ENCODE assay signal across 18 mouse cellular contexts in the genomic region with DNA sequence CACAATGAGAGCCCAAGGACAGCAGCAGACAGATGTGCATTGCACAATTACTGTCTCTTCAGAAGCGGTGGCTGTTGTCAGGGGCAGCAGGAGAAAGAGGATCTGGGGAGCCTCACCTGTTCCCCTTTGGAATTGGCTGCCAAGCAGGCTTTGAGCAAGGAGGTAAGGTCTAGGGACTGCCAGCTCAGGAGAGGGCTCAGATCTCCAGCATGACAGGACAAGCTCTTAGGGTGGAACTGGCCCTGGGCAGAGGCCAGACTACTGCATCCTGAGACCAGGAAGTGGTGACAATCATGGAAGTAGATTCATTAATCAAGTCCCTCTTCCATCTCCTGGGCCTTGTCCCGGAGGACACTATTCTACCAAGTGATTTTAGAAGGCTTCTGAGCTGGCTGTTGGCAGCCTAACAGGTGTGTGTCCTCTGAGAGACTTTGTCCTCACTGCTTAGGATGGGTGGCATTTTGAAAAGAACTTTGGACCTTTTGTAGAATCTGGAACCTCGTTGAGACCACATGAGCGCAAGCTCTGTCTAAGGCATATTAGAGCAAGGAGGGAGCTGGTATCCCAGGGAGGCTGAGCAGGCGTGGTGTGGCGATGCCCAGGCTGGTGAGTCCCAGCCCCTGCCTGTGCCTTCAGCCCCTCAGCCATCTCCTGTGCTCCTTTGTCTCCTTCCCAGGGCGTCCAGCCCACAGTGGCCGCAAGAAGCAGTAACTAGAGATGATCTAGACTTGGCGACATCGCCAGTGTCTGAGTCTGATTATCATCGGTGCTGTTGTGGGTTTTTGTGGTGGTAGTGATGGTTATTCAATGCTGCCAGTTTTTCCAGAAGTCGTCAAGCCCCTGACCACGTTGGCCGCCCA. TPM values are rescaled to one million over a fixed set of nuclear protein-coding genes. Genes with fewer than 3 reads are reported as not detected.
A peak's percentile ranks its signal among the peaks of the same experiment; 100 is the strongest.
DNase-seq lines count a peak whose midpoint lies in the region; ATAC-seq and TF ChIP-seq lines count a peak whose summit lies in the region.
"Had no signal": no experiment of that assay in that cellular context is flagged by ENCODE, and none has a peak within 500 bp of the region (broad histone marks: within the 10 kb centered on the region; RNA-seq: fewer than 3 reads in every experiment).

No protein-coding gene starts in this region.

- H3ac ChIP-seq in C2C12 (ENCODE audit: control insufficient read depth, insufficient read length, low read depth): no peak overlapping the region

- no peak overlapping the region for H3K4me2 ChIP-seq in embryonic facial prominence, embryonic 12.5 days (replicated peaks)
- no peak overlapping the region for H3K4me2 ChIP-seq in kidney, embryonic 15.5 days
- H3K4me2 ChIP-seq in lung, embryonic 14.5 days: no peak overlapping the region
- H3K4me2 ChIP-seq: hindbrain, embryonic 15.5 days; midbrain, embryonic 15.5 days had no signal

- DNase-seq in embryonic facial prominence, embryonic 10.5 days (ENCODE audit: low spot score): no peak
- DNase-seq in kidney, adult 11 months: peak; percentile 45
- DNase-seq in lung, embryonic 14.5 days: no peak
- no peak for DNase-seq in lung, postnatal 4 days
- DNase-seq in thymus, postnatal 4 days: no peak
- DNase-seq: adrenal gland, postnatal 14 days; B cell, adult 2 months; cerebellum, adult 2 months; liver, postnatal 0 days; spleen, adult 18-20 months; thymus, adult 18-20 months had no signal

- no peak overlapping the region for H3K4me3 ChIP-seq in embryonic facial prominence, embryonic 12.5 days
- H3K4me3 ChIP-seq in embryonic facial prominence, embryonic 10.5 days: no peak overlapping the region
- H3K4me3 ChIP-seq in kidney, embryonic 15.5 days (replicated peaks): no peak overlapping the region
- H3K4me3 ChIP-seq in lung, embryonic 14.5 days (ENCODE audit: low read depth, low read length): no peak overlapping the region
- no peak overlapping the region for H3K4me3 ChIP-seq in C2C12 (ENCODE audit: insufficient read depth, poor library complexity, severe bottlenecking)
- H3K4me3 ChIP-seq: hindbrain, embryonic 15.5 days; megakaryocyte, embryonic 14.5 days; midbrain, embryonic 15.5 days had no signal

- no peaks in the 10 kb centered on the region for H3K9me3 ChIP-seq in embryonic facial prominence, embryonic 12.5 days
- no peaks in the 10 kb centered on the region for H3K9me3 ChIP-seq in embryonic facial prominence, embryonic 10.5 days
- H3K9me3 ChIP-seq in kidney, embryonic 15.5 days (replicated peaks): no peaks in the 10 kb centered on the region
- no peaks in the 10 kb centered on the region for H3K9me3 ChIP-seq in lung, embryonic 14.5 days (ENCODE audit: low read depth, low read length)
- H3K9me3 ChIP-seq: hindbrain, embryonic 15.5 days; megakaryocyte, embryonic 14.5 days; midbrain, embryonic 15.5 days had no signal

- H3K27me3 ChIP-seq in embryonic facial prominence, embryonic 12.5 days: no peaks in the 10 kb centered on the region
- H3K27me3 ChIP-seq in embryonic facial prominence, embryonic 10.5 days (replicated peaks; ENCODE audit: low read depth, poor library complexity, severe bottlenecking): no peaks in the 10 kb centered on the region
- H3K27me3 ChIP-seq in kidney, embryonic 15.5 days: no peaks in the 10 kb centered on the region
- no peaks in the 10 kb centered on the region for H3K27me3 ChIP-seq in lung, embryonic 14.5 days (ENCODE audit: insufficient read depth, low read length)
- no peaks in the 10 kb centered on the region for H3K27me3 ChIP-seq in C2C12 (ENCODE audit: control insufficient read depth, insufficient read depth, insufficient read length)
- H3K27me3 ChIP-seq: hindbrain, embryonic 15.5 days; megakaryocyte, embryonic 14.5 days; midbrain, embryonic 15.5 days had no signal

- no peaks in the 10 kb centered on the region for H3K79me3 ChIP-seq in C2C12 (ENCODE audit: low read depth)

- H3K27ac ChIP-seq in embryonic facial prominence, embryonic 12.5 days: 0 out of 2 replicates have a peak overlapping the region, but pooled peaks have one; percentile 17
- H3K27ac ChIP-seq in embryonic facial prominence, embryonic 10.5 days (replicated peaks): no peak overlapping the region
- H3K27ac ChIP-seq in kidney, embryonic 15.5 days: no peak overlapping the region
- H3K27ac ChIP-seq in lung, embryonic 14.5 days (ENCODE audit: low read depth): peak overlapping the region; percentile 39; the same call in 1 of the 2 replicates
- H3K27ac ChIP-seq: hindbrain, embryonic 15.5 days; midbrain, embryonic 15.5 days had no signal

- no peaks in the 10 kb centered on the region for H3K79me2 ChIP-seq in C2C12 (ENCODE audit: control insufficient read depth, insufficient read depth)

- TF ChIP-seq CTCF in lung, embryonic 14.5 days (IDR thresholded peaks at IDR 0.05; ENCODE audit: low read depth): no peak
- TF ChIP-seq CTCF in C2C12 (IDR thresholded peaks at IDR 0.05; ENCODE audit: control insufficient read depth, insufficient read depth, insufficient read length): no peak

- 94% methylated on average over 14 of the region's 14 CpGs for WGBS in embryonic facial prominence, embryonic 12.5 days
- WGBS in embryonic facial prominence, embryonic 10.5 days: 94% methylated on average over 14 of the region's 14 CpGs
- 94% methylated on average over 14 of the region's 14 CpGs for WGBS in kidney, embryonic 15.5 days
- 89% methylated on average over 14 of the region's 14 CpGs for WGBS in lung, embryonic 14.5 days

- H3K9ac ChIP-seq in embryonic facial prominence, embryonic 12.5 days: no peak overlapping the region
- no peak overlapping the region for H3K9ac ChIP-seq in kidney, embryonic 15.5 days
- no peak overlapping the region for H3K9ac ChIP-seq in lung, embryonic 14.5 days
- H3K9ac ChIP-seq: hindbrain, embryonic 15.5 days; liver, postnatal 0 days; midbrain, embryonic 15.5 days had no signal

- H3K36me3 ChIP-seq in embryonic facial prominence, embryonic 12.5 days: peaks cover 86% of the 10 kb centered on the region
- H3K36me3 ChIP-seq in embryonic facial prominence, embryonic 10.5 days (replicated peaks): peaks cover 97% of the 10 kb centered on the region
- H3K36me3 ChIP-seq in kidney, embryonic 15.5 days: peaks cover 95% of the 10 kb centered on the region
- H3K36me3 ChIP-seq in lung, embryonic 14.5 days (ENCODE audit: insufficient read depth): peaks cover 87% of the 10 kb centered on the region
- peaks cover 93% of the 10 kb centered on the region for H3K36me3 ChIP-seq in C2C12 (ENCODE audit: control insufficient read depth, insufficient read depth)

- ATAC-seq in embryonic facial prominence, embryonic 12.5 days (ENCODE audit: insufficient number of reproducible peaks, insufficient read depth, low FRiP score, low TSS enrichment): no peak
- no peak for ATAC-seq in kidney, embryonic 15.5 days (replicated peaks; ENCODE audit: low FRiP score)
- no peak for ATAC-seq in lung, embryonic 14.5 days (ENCODE audit: insufficient read depth)
- ATAC-seq: intestine, postnatal 0 days; liver, postnatal 0 days; midbrain, embryonic 15.5 days had no signal

- H3K4me1 ChIP-seq in embryonic facial prominence, embryonic 12.5 days: no peaks in the 10 kb centered on the region
- H3K4me1 ChIP-seq in embryonic facial prominence, embryonic 10.5 days: no peaks in the 10 kb centered on the region
- H3K4me1 ChIP-seq in kidney, embryonic 15.5 days: no peaks in the 10 kb centered on the region
- H3K4me1 ChIP-seq in lung, embryonic 14.5 days (ENCODE audit: insufficient read depth): no peaks in the 10 kb centered on the region
- H3K4me1 ChIP-seq: hindbrain, embryonic 15.5 days; megakaryocyte, embryonic 14.5 days; midbrain, embryonic 15.5 days had no signal

TF ChIP-seq in C2C12, 6 proteins besides CTCF, POLR2A, EP300 and RAD21 (continues in another document):
- TF ChIP-seq USF1 (IDR thresholded peaks at IDR 0.05; ENCODE audit: low read depth) (no peak), FOSL1 (IDR thresholded peaks at IDR 0.05; ENCODE audit: insufficient read depth, low read length, poor library complexity, severe bottlenecking) (no peak)

RNA-seq across cellular contexts. Expression of a gene that starts 35.0 kb away (rescaled TPM):
- polyA plus RNA-seq in embryonic facial prominence, embryonic 12.5 days (2016; fragmentation: Nextera tagmentation; extraction: Ambion mirVana): 3.9 and 4.2 TPM in 2 replicates
- polyA plus RNA-seq in embryonic facial prominence, embryonic 10.5 days (2016; fragmentation: Nextera tagmentation; extraction: Ambion mirVana): 1.7 and 2.6 TPM in 2 replicates
- 6.2 and 6.4 TPM in 2 replicates for polyA plus RNA-seq in kidney, embryonic 15.5 days (2015; fragmentation: Nextera tagmentation; extraction: Ambion mirVana)
- polyA plus RNA-seq in lung, embryonic 14.5 days (2014; fragmentation: Nextera tagmentation; extraction: Ambion mirVana): 1.0 and 2.5 TPM in 2 replicates
- 27.6 TPM for polyA plus RNA-seq in C2C12 (2012; fragmentation: generic; extraction: Trizol)

RNA-seq across cellular contexts. Expression of a gene that starts 35.1 kb away (rescaled TPM):
- 9.7 and 11.2 TPM in 2 replicates for polyA plus RNA-seq in embryonic facial prominence, embryonic 12.5 days (2016; fragmentation: Nextera tagmentation; extraction: Ambion mirVana)
- polyA plus RNA-seq in embryonic facial prominence, embryonic 10.5 days (2016; fragmentation: Nextera tagmentation; extraction: Ambion mirVana): 6.3 and 10.1 TPM in 2 replicates
- 19.4 and 25.3 TPM in 2 replicates for polyA plus RNA-seq in kidney, embryonic 15.5 days (2015; fragmentation: Nextera tagmentation; extraction: Ambion mirVana)
- 11.0 and 14.4 TPM in 2 replicates for polyA plus RNA-seq in lung, embryonic 14.5 days (2014; fragmentation: Nextera tagmentation; extraction: Ambion mirVana)
- 23.0 TPM for polyA plus RNA-seq in C2C12 (2012; fragmentation: generic; extraction: Trizol)

RNA-seq across cellular contexts. Expression of a gene that starts 38.3 kb away (rescaled TPM):
- 170 and 174 TPM in 2 replicates for polyA plus RNA-seq in embryonic facial prominence, embryonic 12.5 days (2016; fragmentation: Nextera tagmentation; extraction: Ambion mirVana)
- 304 and 308 TPM in 2 replicates for polyA plus RNA-seq in embryonic facial prominence, embryonic 10.5 days (2016; fragmentation: Nextera tagmentation; extraction: Ambion mirVana)
- 165 and 187 TPM in 2 replicates for polyA plus RNA-seq in kidney, embryonic 15.5 days (2015; fragmentation: Nextera tagmentation; extraction: Ambion mirVana)
- polyA plus RNA-seq in lung, embryonic 14.5 days (2014; fragmentation: Nextera tagmentation; extraction: Ambion mirVana): 218 and 225 TPM in 2 replicates
- 185 TPM for polyA plus RNA-seq in C2C12 (2012; fragmentation: generic; extraction: Trizol)

RNA-seq across cellular contexts. Expression of a gene that starts 38.4 kb away (rescaled TPM):
- polyA plus RNA-seq in embryonic facial prominence, embryonic 12.5 days (2016; fragmentation: Nextera tagmentation; extraction: Ambion mirVana): 45.7 and 50.8 TPM in 2 replicates
- 63.2 and 66.0 TPM in 2 replicates for polyA plus RNA-seq in embryonic facial prominence, embryonic 10.5 days (2016; fragmentation: Nextera tagmentation; extraction: Ambion mirVana)
- 59.2 and 63.2 TPM in 2 replicates for polyA plus RNA-seq in kidney, embryonic 15.5 days (2015; fragmentation: Nextera tagmentation; extraction: Ambion mirVana)
- 64.4 and 72.4 TPM in 2 replicates for polyA plus RNA-seq in lung, embryonic 14.5 days (2014; fragmentation: Nextera tagmentation; extraction: Ambion mirVana)
- polyA plus RNA-seq in C2C12 (2012; fragmentation: generic; extraction: Trizol): 64.9 TPM

RNA-seq across cellular contexts. Expression of a gene that starts 49.6 kb away (rescaled TPM):
- polyA plus RNA-seq in embryonic facial prominence, embryonic 12.5 days (2016; fragmentation: Nextera tagmentation; extraction: Ambion mirVana): 4.0 and 4.2 TPM in 2 replicates
- polyA plus RNA-seq in embryonic facial prominence, embryonic 10.5 days (2016; fragmentation: Nextera tagmentation; extraction: Ambion mirVana): 2.8 and 2.9 TPM in 2 replicates
- polyA plus RNA-seq in kidney, embryonic 15.5 days (2015; fragmentation: Nextera tagmentation; extraction: Ambion mirVana): 5.0 and 5.5 TPM in 2 replicates
- 5.3 and 5.8 TPM in 2 replicates for polyA plus RNA-seq in lung, embryonic 14.5 days (2014; fragmentation: Nextera tagmentation; extraction: Ambion mirVana)
- 24.3 TPM for polyA plus RNA-seq in C2C12 (2012; fragmentation: generic; extraction: Trizol)

Comparison
In these comparisons a context has a peak if more than half of its experiments do, and no peak if none do; other contexts are left out.
1. H3K27ac ChIP-seq: peak in embryonic facial prominence, embryonic 12.5 days (single experiment) and lung, embryonic 14.5 days (single experiment); none in embryonic facial prominence, embryonic 10.5 days (single experiment) and kidney, embryonic 15.5 days (single experiment).